Mouse (Mus musculus) hindlimb bud, embryonic 11.5 days (tissue): ENCODE measurements around the gene Mpped2.

Experiments
- DNase-seq: peaks from one replicate; pipeline ENCODE4 v3.0.0-alpha.2; 2012; ENCODE audit warnings: low read depth, low spot score; ENCODE audit errors: extremely low spot score

The Mpped2 gene

GRCm38 (mm10) chr2:106692783-106693701 lies at the start of gene Mpped2:
Gene Mpped2, plus strand, starts transcription at chr2:106693269.
- DNase-seq: no peak

- DNase-seq: no peak
Observed at GRCm38 (mm10) chr2:106644782-106645181, 48.3 kb upstream of the Mpped2 start.

GRCm38 (mm10) chr2:106649686-106650570 lies 43.1 kb upstream of the Mpped2 start:
- peak; percentile 78 for DNase-seq

DNA sequence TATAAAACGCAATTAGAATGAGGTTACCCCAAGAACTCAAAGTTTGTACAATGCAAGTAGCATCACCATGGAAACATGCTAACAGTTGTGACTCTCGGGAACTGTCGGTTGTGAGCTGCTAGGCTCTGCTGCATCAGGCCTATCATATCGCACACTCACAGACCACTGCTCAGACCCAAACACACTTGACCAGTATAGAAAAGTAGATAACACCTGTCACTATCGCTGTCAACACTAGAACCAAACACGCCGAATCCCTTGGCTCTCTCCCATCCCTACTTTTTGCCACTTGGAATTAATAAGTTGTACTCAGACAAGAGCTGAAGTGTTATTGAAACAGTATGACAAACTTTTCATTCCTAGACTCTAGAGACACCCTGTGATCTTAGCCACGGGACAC lies 40.9 kb upstream of the Mpped2 start:
- DNase-seq: no peak

GRCm38 (mm10) chr2:106652741-106653140 lies 40.3 kb upstream of the Mpped2 start:
- no peak for DNase-seq

DNA sequence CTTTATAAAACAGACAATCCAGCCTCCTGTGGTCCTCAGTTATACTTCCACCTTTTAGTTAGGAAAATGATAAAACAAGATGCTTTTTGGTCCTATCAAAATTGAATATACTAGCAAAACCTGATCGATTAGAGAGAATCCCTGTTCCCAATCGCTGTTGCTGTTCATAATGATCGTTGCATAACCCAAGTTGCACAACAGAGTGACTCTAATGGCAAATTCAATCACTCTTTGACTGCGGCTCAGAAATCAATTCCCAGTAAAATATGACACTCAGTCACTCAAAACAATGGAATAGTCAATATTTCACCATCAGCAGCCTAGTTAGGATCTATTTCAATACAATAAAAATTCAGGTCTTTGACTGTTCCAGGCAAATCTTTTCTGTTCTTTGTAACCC lies 39.8 kb upstream of the Mpped2 start:
- no peak for DNase-seq

- no peak for DNase-seq
Observed at GRCm38 (mm10) chr2:106655271-106655670, 37.8 kb upstream of the Mpped2 start.

DNA sequence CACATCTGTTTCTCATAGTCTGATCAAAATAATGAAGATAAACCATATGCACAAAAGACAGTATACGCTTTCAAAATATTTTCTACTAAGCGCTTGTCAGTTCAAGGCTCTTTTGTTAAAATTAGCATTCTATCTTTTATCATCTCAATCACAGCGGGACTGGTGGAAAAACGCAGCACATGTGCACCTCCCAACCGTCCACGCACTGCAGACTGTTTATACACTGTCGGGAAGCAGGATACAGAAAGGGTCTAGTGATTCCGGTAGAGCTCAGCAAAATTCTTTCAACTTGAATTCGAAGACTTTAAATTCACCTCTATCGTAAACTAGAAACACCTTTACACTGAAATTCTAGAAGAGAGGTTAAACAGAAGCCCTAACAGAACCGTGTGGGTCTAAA lies 27.8 kb upstream of the Mpped2 start:
- no peak for DNase-seq

DNA sequence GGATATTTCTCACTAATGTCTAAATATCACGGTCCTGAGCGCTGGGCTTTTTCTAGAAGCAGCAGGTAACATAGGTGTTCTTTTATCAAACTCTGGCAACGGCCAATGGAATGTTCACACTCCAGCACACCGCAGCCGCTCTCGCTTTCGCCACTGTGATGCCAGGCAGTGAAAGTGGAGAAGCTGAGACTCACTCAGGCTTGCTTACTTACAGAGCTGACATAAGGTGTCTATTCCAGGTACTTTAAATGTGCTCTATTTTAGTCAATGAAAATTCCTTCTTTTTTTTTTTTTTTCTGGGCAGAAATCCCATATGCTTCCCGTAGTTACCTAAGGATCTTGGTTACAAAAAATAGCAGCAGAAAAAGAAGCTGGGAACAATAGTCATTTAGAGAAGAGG lies 18.8 kb upstream of the Mpped2 start:
- no peak for DNase-seq

DNA sequence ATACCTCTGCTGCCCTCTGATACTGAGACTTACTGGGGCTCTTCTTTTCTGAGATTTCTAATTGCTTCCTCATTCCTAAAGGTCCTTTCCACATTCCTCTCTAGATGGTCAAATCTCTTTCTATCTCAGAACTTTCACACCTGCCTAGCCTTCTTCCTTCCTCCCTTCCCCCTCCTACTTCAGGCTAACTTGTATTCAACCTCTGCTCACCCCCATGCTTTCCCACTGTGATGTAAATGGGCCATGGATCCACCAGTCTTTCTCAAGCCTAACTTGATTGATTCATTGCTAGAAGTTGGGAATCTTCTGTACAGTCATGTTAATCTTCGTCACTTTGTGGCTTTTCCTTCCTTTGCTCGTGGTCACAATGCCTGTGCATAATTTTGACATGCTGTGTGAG lies 15.6 kb upstream of the Mpped2 start:
- no peak for DNase-seq

GRCm38 (mm10) chr2:106679720-106680455 lies 13.2 kb upstream of the Mpped2 start:
- DNase-seq: no peak

GRCm38 (mm10) chr2:106683185-106683831 lies 9.8 kb upstream of the Mpped2 start:
- no peak for DNase-seq

- no peak for DNase-seq
Observed at GRCm38 (mm10) chr2:106683832-106684231, 9.2 kb upstream of the Mpped2 start.

DNA sequence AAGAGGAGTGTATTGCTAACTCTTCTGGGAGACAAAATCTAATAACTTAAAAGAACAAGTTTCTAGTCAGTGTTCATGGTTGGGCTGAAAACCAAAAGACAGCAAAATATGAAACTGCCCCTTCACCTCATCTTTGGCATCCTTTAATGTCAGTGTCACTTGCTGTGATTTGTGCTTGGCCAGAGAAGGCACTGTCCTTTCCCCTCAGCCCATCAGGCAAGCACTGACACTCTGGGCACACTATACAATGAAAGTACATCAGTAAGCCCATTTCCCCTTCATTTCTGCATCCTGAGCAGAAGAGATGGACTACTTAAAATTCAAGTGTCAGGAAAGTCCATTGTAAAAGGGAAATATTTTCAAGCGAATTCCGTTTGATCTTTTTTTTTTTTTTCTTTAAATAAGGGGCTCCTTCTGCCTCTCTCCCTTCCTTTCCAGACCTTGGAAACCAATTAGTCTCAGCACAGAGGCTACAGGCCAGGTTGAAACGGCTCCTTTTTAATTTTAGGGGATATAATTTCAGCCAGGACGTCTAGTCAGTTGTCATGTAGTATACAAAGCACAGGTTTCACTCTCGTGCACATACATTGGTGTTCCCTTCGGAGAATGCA lies 1.2 kb upstream of the Mpped2 start:
- no peak for DNase-seq

- DNase-seq: no peak
Observed at GRCm38 (mm10) chr2:106692405-106692782, 675 bp upstream of the Mpped2 start.

- no peak for DNase-seq
Observed at GRCm38 (mm10) chr2:106693702-106694566, 865 bp downstream of the Mpped2 start.

GRCm38 (mm10) chr2:106694567-106694885 lies 1.5 kb downstream of the Mpped2 start:
- DNase-seq: peak; percentile 49

GRCm38 (mm10) chr2:106694886-106695733 lies 2.0 kb downstream of the Mpped2 start:
- DNase-seq: no peak

DNA sequence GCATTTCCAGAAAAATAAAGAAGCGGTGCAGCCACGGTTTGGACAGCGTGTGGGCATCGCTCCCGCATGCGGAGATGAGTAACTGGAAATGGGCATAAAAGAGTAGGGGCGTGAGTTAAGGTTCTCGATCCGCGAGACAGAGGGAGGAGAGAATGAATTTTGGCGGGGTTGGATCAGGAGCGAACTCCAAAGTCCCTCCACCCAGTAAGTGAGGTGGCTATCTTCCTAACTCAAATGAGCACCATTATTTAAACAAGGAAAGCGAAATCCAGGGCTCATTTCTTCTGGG lies 2.6 kb downstream of the Mpped2 start:
- no peak for DNase-seq
